Mouse (Mus musculus) lung, adult 18-20 months (tissue): ENCODE measurements around the gene Olfr1329.
"Not testable (repeated sequence)": the region's sequence is repeated elsewhere in the genome, so short reads cannot be mapped to it uniquely, and the experiment has no call there.

Source experiments
- DNase-seq, 2 experiments: peaks; one replicate each; pipeline ENCODE4 v3.0.0; 2022; ENCODE audit warnings: mixed read lengths in 2 of 2

The Olfr1329 gene

GRCm38 (mm10) chr4:118917365-118917764 lies at the start of gene Olfr1329:
Gene Olfr1329, minus strand, starts transcription at chr4:118917465.
- DNase-seq: not testable (repeated sequence)

- peak; percentile 25 to 47 for DNase-seq
Observed at GRCm38 (mm10) chr4:118961141-118961628, 43.9 kb upstream of the Olfr1329 start, which contains the start of gene Lao1. Gene Lao1, plus strand, starts transcription at chr4:118961578.

- DNase-seq: no peak
Observed at GRCm38 (mm10) chr4:118958812-118959211, 41.5 kb upstream of the Olfr1329 start.

GRCm38 (mm10) chr4:118938512-118938911 lies 21.2 kb upstream of the Olfr1329 start, which contains the start of gene Olfr1328:
Gene Olfr1328, minus strand, starts transcription at chr4:118938612.
- no peak for DNase-seq

- DNase-seq: not testable (repeated sequence)
Observed at GRCm38 (mm10) chr4:118931326-118931725, 14.1 kb upstream of the Olfr1329 start.

GRCm38 (mm10) chr4:118901981-118902380 lies 15.3 kb downstream of the Olfr1329 start:
- no peak for DNase-seq

- no peak for DNase-seq
Observed at GRCm38 (mm10) chr4:118888297-118888696, 29.0 kb downstream of the Olfr1329 start, which contains the start of gene Olfr1330. Gene Olfr1330, plus strand, starts transcription at chr4:118888597.

- DNase-seq: no peak
Observed at GRCm38 (mm10) chr4:118867566-118867965, 49.7 kb downstream of the Olfr1329 start.
